Mouse (Mus musculus): ENCODE results near the gene Tmem190. TPM values are rescaled to one million over a fixed set of nuclear protein-coding genes. Genes with fewer than 3 reads are reported as not detected.

The Tmem190 gene
- polyA plus RNA-seq, 1 experiment, result not detected

DNA sequence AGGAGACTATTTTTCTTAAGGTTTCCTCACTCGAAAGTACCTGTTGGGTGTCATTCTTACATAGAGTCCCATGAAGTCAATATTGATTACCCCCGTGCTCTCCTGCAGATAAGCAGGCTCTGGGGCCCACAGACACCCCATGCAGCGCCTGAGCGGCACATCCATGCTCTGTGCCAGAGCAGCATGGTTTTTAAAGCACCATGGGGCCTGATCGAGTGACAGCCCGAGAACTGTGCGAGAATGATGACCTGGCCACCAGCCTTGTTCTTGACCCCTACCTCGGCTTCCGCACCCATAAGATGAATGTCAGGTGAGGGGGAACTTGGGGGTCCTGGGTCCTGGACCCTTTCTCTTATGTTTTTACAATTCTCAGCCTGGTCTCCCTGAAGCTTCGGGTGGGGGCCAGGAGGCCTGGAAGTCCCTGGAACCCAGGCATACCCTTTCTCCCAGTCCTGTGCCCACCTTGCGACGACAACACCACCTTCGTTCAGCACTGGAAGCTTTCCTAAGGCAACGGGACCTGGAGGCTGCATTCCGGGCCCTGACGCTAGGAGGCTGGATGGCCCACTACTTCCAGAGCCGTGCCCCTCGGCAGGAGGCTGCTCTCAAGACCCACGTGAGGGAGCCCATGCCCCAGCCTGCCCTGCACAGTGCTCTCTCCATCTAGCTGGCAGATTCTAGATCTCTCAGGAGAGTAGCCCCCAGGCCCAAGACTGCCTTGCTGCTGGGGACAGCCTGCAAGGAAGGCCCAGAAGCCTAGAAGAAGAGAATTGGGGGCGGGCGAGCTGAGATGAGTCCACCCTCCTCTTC is 40.9 kb upstream of the Tmem190 start:
- no peak overlapping the region for H3K27ac ChIP-seq (ENCODE audit: insufficient read depth, low read length)
- H3K27me3 ChIP-seq (ENCODE audit: control insufficient read depth, insufficient read depth, low read length), result no peaks in the 10 kb centered on the region
- H3K4me1 ChIP-seq (ENCODE audit: control insufficient read depth, insufficient read depth, insufficient read length), result peaks cover 7% of the 10 kb centered on the region; the same call in 1 of the 2 replicates
- peaks cover 7% of the 10 kb centered on the region for H3K36me3 ChIP-seq (ENCODE audit: control insufficient read depth, insufficient read depth, low read length)
- TF ChIP-seq CTCF (IDR thresholded peaks at IDR 0.05; ENCODE audit: extremely low read depth, insufficient read depth, insufficient read length, insufficient replicate concordance) (no peak), POLR2A (IDR thresholded peaks at IDR 0.05; ENCODE audit: low read depth, low read length) (no peak)
- H3K4me3 ChIP-seq (ENCODE audit: extremely low read depth, insufficient read depth, insufficient read length), result no peak overlapping the region
- no peak for DNase-seq (ENCODE audit: low read depth in 1 of 2, low spot score in 2 of 2)
- 93% methylated on average over 21 of the region's 21 CpGs for WGBS

DNA sequence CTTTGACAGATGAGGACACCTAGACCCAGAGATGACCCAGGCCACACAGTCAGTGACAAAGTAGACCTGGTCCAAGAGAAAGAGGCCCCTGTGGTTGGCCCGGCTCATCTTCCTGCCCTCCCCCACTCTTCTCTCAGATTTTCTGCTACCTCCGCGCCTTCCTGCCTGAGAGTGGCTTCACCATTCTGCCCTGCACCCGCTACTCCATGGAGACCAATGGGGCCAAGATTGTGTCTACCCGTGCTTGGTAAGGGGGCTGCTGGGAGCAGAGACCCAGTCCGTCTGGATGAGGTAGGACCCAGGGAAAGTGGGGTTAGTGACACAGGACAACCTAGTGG is 40.3 kb upstream of the Tmem190 start:
- H3K4me3 ChIP-seq (ENCODE audit: extremely low read depth, insufficient read depth, insufficient read length), result no peak overlapping the region
- H3K27ac ChIP-seq (ENCODE audit: insufficient read depth, low read length), result no peak overlapping the region
- TF ChIP-seq POLR2A (IDR thresholded peaks at IDR 0.05; ENCODE audit: low read depth, low read length) (no peak), CTCF (IDR thresholded peaks at IDR 0.05; ENCODE audit: extremely low read depth, insufficient read depth, insufficient read length, insufficient replicate concordance) (no peak)
- H3K27me3 ChIP-seq (ENCODE audit: control insufficient read depth, insufficient read depth, low read length), result no peaks in the 10 kb centered on the region
- no peak for DNase-seq (ENCODE audit: low read depth in 1 of 2, low spot score in 2 of 2)
- H3K4me1 ChIP-seq (ENCODE audit: control insufficient read depth, insufficient read depth, insufficient read length), result peaks cover 7% of the 10 kb centered on the region; the same call in 1 of the 2 replicates
- peaks cover 7% of the 10 kb centered on the region for H3K36me3 ChIP-seq (ENCODE audit: control insufficient read depth, insufficient read depth, low read length)
- 91% methylated on average over 6 of the region's 6 CpGs for whole genome bisulfite sequencing

DNA sequence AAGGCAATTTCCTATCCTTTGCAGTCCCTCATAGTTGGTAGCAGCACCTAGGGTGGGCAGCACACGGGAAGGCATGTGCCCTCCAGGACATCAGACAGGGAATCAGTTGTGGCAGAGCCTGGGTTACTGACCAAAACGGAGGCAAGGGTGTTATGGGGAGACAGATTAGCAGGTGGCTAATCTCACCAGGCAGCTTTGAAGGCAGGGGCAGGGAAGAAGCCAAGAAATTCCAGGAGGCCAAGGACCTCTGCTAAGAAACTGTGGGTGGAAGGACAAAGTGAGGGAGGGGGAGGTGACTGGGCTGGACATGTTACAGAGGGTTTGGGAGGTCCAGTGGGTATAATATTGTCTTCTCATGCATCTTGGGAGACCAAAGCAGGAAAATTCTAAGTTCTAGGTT is 39.4 kb upstream of the Tmem190 start:
- Histone ChIP-seq H3K4me3 (ENCODE audit: extremely low read depth, insufficient read depth, insufficient read length) (no peak overlapping the region), H3K27ac (ENCODE audit: insufficient read depth, low read length) (no peak overlapping the region), H3K4me1 (ENCODE audit: control insufficient read depth, insufficient read depth, insufficient read length) (peaks cover 7% of the 10 kb centered on the region; the same call in 1 of the 2 replicates), H3K27me3 (ENCODE audit: control insufficient read depth, insufficient read depth, low read length) (no peaks in the 10 kb centered on the region), H3K36me3 (ENCODE audit: control insufficient read depth, insufficient read depth, low read length) (peaks cover 7% of the 10 kb centered on the region)
- TF ChIP-seq CTCF (IDR thresholded peaks at IDR 0.05; ENCODE audit: extremely low read depth, insufficient read depth, insufficient read length, insufficient replicate concordance), result no peak
- TF ChIP-seq POLR2A (IDR thresholded peaks at IDR 0.05; ENCODE audit: low read depth, low read length), result no peak
- no peak for DNase-seq (ENCODE audit: low read depth in 1 of 2, low spot score in 2 of 2)
- 75% methylated on average over 2 of the region's 2 CpGs for WGBS

DNA sequence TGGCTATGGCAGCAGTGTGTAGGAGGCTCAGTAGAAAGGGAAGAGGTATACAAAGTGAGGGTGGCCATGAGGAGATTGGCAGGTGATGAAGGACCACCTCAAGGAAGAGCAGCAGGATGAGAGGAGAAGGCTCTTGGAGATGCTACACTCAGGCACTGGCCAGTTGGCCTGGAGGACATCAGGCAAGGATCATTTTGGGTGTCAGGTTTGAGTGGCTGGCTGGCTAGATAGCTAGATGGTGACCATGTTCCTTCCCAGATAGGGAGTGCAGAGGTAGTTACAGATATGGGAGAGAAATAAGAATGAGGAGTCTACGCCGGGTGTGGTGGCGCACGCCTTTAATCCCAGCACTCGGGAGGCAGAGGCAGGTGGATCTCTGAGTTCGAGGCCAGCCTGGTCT is 37.9 kb upstream of the Tmem190 start:
- H3K27ac ChIP-seq (ENCODE audit: insufficient read depth, low read length), result no peak overlapping the region
- TF ChIP-seq CTCF (IDR thresholded peaks at IDR 0.05; ENCODE audit: extremely low read depth, insufficient read depth, insufficient read length, insufficient replicate concordance), result no peak
- TF ChIP-seq POLR2A (IDR thresholded peaks at IDR 0.05; ENCODE audit: low read depth, low read length), result no peak
- H3K36me3 ChIP-seq (ENCODE audit: control insufficient read depth, insufficient read depth, low read length), result peaks cover 7% of the 10 kb centered on the region
- peaks cover 2% of the 10 kb centered on the region; the same call in 1 of the 2 replicates for H3K4me1 ChIP-seq (ENCODE audit: control insufficient read depth, insufficient read depth, insufficient read length)
- H3K27me3 ChIP-seq (ENCODE audit: control insufficient read depth, insufficient read depth, low read length), result no peaks in the 10 kb centered on the region
- no peak for DNase-seq (ENCODE audit: low read depth in 1 of 2, low spot score in 2 of 2)
- H3K4me3 ChIP-seq (ENCODE audit: extremely low read depth, insufficient read depth, insufficient read length), result no peak overlapping the region
- WGBS, result 89% methylated on average over 6 of the region's 6 CpGs

DNA sequence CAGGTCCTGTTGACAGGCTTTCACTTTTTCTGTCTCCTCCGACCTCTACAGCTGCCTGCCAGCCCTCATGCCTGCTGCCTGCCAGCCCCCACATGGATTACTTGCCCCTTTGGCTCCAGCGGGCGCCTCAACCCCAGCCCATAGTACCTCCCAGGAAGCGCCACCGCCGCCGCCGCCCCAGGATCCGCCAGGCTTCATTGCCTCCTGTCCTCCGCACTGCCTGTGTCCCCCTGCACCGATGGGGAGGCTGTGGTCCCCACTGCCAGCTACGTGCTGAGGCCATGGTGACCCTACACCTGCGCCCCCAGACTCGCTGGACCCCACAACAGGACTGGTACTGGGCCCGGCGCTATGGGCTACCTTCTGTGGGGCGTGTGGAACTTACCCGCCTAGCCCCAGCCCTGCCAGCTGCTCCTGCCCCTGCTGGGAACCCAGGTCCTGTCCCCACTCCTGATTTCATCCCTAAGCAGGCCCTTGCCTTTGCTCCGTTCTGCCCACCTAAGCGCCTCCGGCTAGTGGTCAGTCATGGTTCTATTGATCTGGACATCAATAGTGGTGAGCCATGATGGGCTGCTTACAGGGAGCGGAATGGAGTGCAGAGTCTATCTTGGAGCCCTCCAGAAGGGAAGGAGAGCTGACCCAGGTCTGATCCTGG is 36.3 kb upstream of the Tmem190 start:
- no peak overlapping the region for H3K4me3 ChIP-seq (ENCODE audit: extremely low read depth, insufficient read depth, insufficient read length)
- no peaks in the 10 kb centered on the region for H3K4me1 ChIP-seq (ENCODE audit: control insufficient read depth, insufficient read depth, insufficient read length)
- peaks cover 7% of the 10 kb centered on the region for H3K36me3 ChIP-seq (ENCODE audit: control insufficient read depth, insufficient read depth, low read length)
- TF ChIP-seq CTCF (IDR thresholded peaks at IDR 0.05; ENCODE audit: extremely low read depth, insufficient read depth, insufficient read length, insufficient replicate concordance) (no peak), POLR2A (IDR thresholded peaks at IDR 0.05; ENCODE audit: low read depth, low read length) (no peak)
- no peaks in the 10 kb centered on the region for H3K27me3 ChIP-seq (ENCODE audit: control insufficient read depth, insufficient read depth, low read length)
- no peak for DNase-seq (ENCODE audit: low read depth in 1 of 2, low spot score in 2 of 2)
- WGBS, result 94% methylated on average over 22 of the region's 22 CpGs
- no peak overlapping the region for H3K27ac ChIP-seq (ENCODE audit: insufficient read depth, low read length)

DNA sequence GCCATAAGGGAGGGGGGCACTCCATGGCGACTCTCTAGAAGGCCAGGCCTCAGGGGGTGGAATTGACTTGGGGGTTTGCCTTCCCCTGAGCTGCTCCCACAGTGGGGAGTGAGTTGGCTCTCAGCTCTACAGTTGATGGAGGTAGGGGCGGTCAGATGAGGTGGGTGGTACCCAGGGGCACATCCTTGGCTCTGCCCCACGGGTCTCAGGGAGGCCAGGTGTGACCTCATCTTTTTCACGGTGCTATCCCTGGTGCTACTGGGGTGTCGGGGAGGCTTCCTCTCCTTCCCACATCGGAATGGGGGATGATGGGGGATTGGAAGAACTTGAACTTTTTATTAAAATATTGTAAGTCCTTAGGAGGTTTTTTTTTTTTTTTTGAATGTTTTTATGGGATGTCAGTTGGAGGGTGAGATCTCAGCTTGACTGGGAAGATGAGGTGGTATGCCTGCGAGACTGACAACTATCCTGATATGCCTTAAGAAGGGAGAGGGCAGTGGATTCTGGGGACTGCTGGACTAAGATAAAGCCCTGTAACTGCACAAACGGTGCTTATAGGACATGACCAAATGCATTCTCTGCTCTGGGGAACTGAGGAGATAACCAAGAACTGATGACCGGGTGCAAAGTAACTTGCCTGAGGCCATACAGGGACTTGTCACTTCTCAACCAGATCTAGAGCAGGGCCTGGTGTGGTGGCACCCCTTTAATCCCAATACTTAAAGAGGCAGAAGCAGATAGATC is 35.4 kb upstream of the Tmem190 start:
- Histone ChIP-seq H3K36me3 (ENCODE audit: control insufficient read depth, insufficient read depth, low read length) (peaks cover 7% of the 10 kb centered on the region), H3K27me3 (ENCODE audit: control insufficient read depth, insufficient read depth, low read length) (peaks cover 1% of the 10 kb centered on the region; the same call in 1 of the 2 replicates), H3K4me3 (ENCODE audit: extremely low read depth, insufficient read depth, insufficient read length) (no peak overlapping the region), H3K27ac (ENCODE audit: insufficient read depth, low read length) (0 out of 2 replicates have a peak overlapping the region, but pooled peaks have one; percentile 11), H3K4me1 (ENCODE audit: control insufficient read depth, insufficient read depth, insufficient read length) (peaks cover 4% of the 10 kb centered on the region; the same call in 1 of the 2 replicates)
- WGBS, result 82% methylated on average over 9 of the region's 9 CpGs
- TF ChIP-seq POLR2A (IDR thresholded peaks at IDR 0.05; ENCODE audit: low read depth, low read length), result no peak
- TF ChIP-seq CTCF (IDR thresholded peaks at IDR 0.05; ENCODE audit: extremely low read depth, insufficient read depth, insufficient read length, insufficient replicate concordance), result no peak
- no peak for DNase-seq (ENCODE audit: low read depth in 1 of 2, low spot score in 2 of 2)

Data from spleen, adult 2 months (tissue).